Mouse (Mus musculus): ENCODE results near the gene Cers6. TPM values are rescaled to one million over a fixed set of nuclear protein-coding genes. Genes with fewer than 3 reads are reported as not detected.
A peak's percentile ranks its signal among the peaks of the same experiment; 100 is the strongest.

Gene Cers6
- polyA plus RNA-seq, 1 experiment from 2014 or later, result 21.5 TPM

- H3K27ac ChIP-seq (ENCODE audit: low read depth, low read length), result no peak overlapping the region
- no peak overlapping the region for H3K4me3 ChIP-seq (ENCODE audit: low read depth, low read length)
- H3K4me2 ChIP-seq (replicated peaks; ENCODE audit: low read depth), result no peak overlapping the region
- H3K27me3 ChIP-seq (replicated peaks; ENCODE audit: control insufficient read depth, insufficient read depth, low read length), result no peaks in the 10 kb centered on the region
- ATAC-seq, result no peak
- TF ChIP-seq CTCF (IDR thresholded peaks at IDR 0.05; ENCODE audit: low read depth), result no peak
- no peaks in the 10 kb centered on the region for H3K4me1 ChIP-seq (replicated peaks; ENCODE audit: control insufficient read depth, insufficient read depth, low read length)
- H3K9me3 ChIP-seq (ENCODE audit: control insufficient read depth), result no peaks in the 10 kb centered on the region
- no peak overlapping the region for H3K9ac ChIP-seq (ENCODE audit: low read depth, low read length)
- H3K36me3 ChIP-seq (ENCODE audit: control insufficient read depth, insufficient read depth), result 0 out of 2 replicates have a peak, but pooled peaks cover under 1% of the 10 kb centered on the region
- 78% methylated on average over 6 of the region's 6 CpGs for WGBS
These were observed 114.0 kb downstream of the Cers6 start for GRCm38 (mm10) chr2:68975286-68975685.

GRCm38 (mm10) chr2:68975780-68976179 is 114.5 kb downstream of the Cers6 start:
- 71% methylated on average over 6 of the region's 6 CpGs for WGBS

GRCm38 (mm10) chr2:68978244-68978643 is 117.0 kb downstream of the Cers6 start:
- no peak overlapping the region for H3K27ac ChIP-seq (ENCODE audit: low read depth, low read length)
- no peak overlapping the region for H3K9ac ChIP-seq (ENCODE audit: low read depth, low read length)
- no peaks in the 10 kb centered on the region for H3K27me3 ChIP-seq (replicated peaks; ENCODE audit: control insufficient read depth, insufficient read depth, low read length)
- WGBS, result 56% methylated on average over 9 of the region's 9 CpGs
- no peak overlapping the region for H3K4me3 ChIP-seq (ENCODE audit: low read depth, low read length)
- no peaks in the 10 kb centered on the region for H3K36me3 ChIP-seq (ENCODE audit: control insufficient read depth, insufficient read depth)
- H3K4me1 ChIP-seq (replicated peaks; ENCODE audit: control insufficient read depth, insufficient read depth, low read length), result no peaks in the 10 kb centered on the region
- no peak overlapping the region for H3K4me2 ChIP-seq (replicated peaks; ENCODE audit: low read depth)
- TF ChIP-seq CTCF (IDR thresholded peaks at IDR 0.05; ENCODE audit: low read depth), result no peak
- ATAC-seq, result no peak
- H3K9me3 ChIP-seq (ENCODE audit: control insufficient read depth), result no peaks in the 10 kb centered on the region

More at GRCm38 (mm10) chr2:68975780-68976179, 114.5 kb downstream of the Cers6 start:
- no peak overlapping the region for H3K9ac ChIP-seq (ENCODE audit: low read depth, low read length)
- no peaks in the 10 kb centered on the region for H3K9me3 ChIP-seq (ENCODE audit: control insufficient read depth)
- no peaks in the 10 kb centered on the region for H3K4me1 ChIP-seq (replicated peaks; ENCODE audit: control insufficient read depth, insufficient read depth, low read length)
- no peaks in the 10 kb centered on the region for H3K36me3 ChIP-seq (ENCODE audit: control insufficient read depth, insufficient read depth)
- no peak overlapping the region for H3K4me2 ChIP-seq (replicated peaks; ENCODE audit: low read depth)
- ATAC-seq, result no peak
- no peak for TF ChIP-seq CTCF (IDR thresholded peaks at IDR 0.05; ENCODE audit: low read depth)
- no peak overlapping the region for H3K27ac ChIP-seq (ENCODE audit: low read depth, low read length)
- no peak overlapping the region for H3K4me3 ChIP-seq (ENCODE audit: low read depth, low read length)
- H3K27me3 ChIP-seq (replicated peaks; ENCODE audit: control insufficient read depth, insufficient read depth, low read length), result no peaks in the 10 kb centered on the region

GRCm38 (mm10) chr2:68978660-68979604 is 117.7 kb downstream of the Cers6 start:
- 53% methylated on average over 12 of the region's 12 CpGs for WGBS
- H3K36me3 ChIP-seq (ENCODE audit: control insufficient read depth, insufficient read depth), result no peaks in the 10 kb centered on the region
- no peak overlapping the region for H3K9ac ChIP-seq (ENCODE audit: low read depth, low read length)
- 0 out of 2 replicates have a peak overlapping the region, but pooled peaks have one; percentile 52 for H3K27ac ChIP-seq (ENCODE audit: low read depth, low read length)
- H3K27me3 ChIP-seq (replicated peaks; ENCODE audit: control insufficient read depth, insufficient read depth, low read length), result no peaks in the 10 kb centered on the region
- no peaks in the 10 kb centered on the region for H3K4me1 ChIP-seq (replicated peaks; ENCODE audit: control insufficient read depth, insufficient read depth, low read length)
- no peak for TF ChIP-seq CTCF (IDR thresholded peaks at IDR 0.05; ENCODE audit: low read depth)
- no peak overlapping the region for H3K4me2 ChIP-seq (replicated peaks; ENCODE audit: low read depth)
- no peak overlapping the region for H3K4me3 ChIP-seq (ENCODE audit: low read depth, low read length)
- H3K9me3 ChIP-seq (ENCODE audit: control insufficient read depth), result no peaks in the 10 kb centered on the region
- ATAC-seq, result peak; percentile 69

- no peak for TF ChIP-seq CTCF (IDR thresholded peaks at IDR 0.05; ENCODE audit: low read depth)
- H3K9me3 ChIP-seq (ENCODE audit: control insufficient read depth), result no peaks in the 10 kb centered on the region
- no peaks in the 10 kb centered on the region for H3K4me1 ChIP-seq (replicated peaks; ENCODE audit: control insufficient read depth, insufficient read depth, low read length)
- no peaks in the 10 kb centered on the region for H3K36me3 ChIP-seq (ENCODE audit: control insufficient read depth, insufficient read depth)
- H3K27ac ChIP-seq (ENCODE audit: low read depth, low read length), result no peak overlapping the region
- no peak overlapping the region for H3K4me3 ChIP-seq (ENCODE audit: low read depth, low read length)
- H3K9ac ChIP-seq (ENCODE audit: low read depth, low read length), result no peak overlapping the region
- ATAC-seq, result no peak
- H3K27me3 ChIP-seq (replicated peaks; ENCODE audit: control insufficient read depth, insufficient read depth, low read length), result no peaks in the 10 kb centered on the region
- no peak overlapping the region for H3K4me2 ChIP-seq (replicated peaks; ENCODE audit: low read depth)
- 64% methylated on average over 9 of the region's 9 CpGs for WGBS
These were observed 120.1 kb downstream of the Cers6 start for GRCm38 (mm10) chr2:68981302-68981701.

- no peaks in the 10 kb centered on the region for H3K36me3 ChIP-seq (ENCODE audit: control insufficient read depth, insufficient read depth)
- TF ChIP-seq CTCF (IDR thresholded peaks at IDR 0.05; ENCODE audit: low read depth), result no peak
- no peak overlapping the region for H3K9ac ChIP-seq (ENCODE audit: low read depth, low read length)
- ATAC-seq, result no peak
- H3K27ac ChIP-seq (ENCODE audit: low read depth, low read length), result no peak overlapping the region
- no peaks in the 10 kb centered on the region for H3K9me3 ChIP-seq (ENCODE audit: control insufficient read depth)
- H3K27me3 ChIP-seq (replicated peaks; ENCODE audit: control insufficient read depth, insufficient read depth, low read length), result no peaks in the 10 kb centered on the region
- no peak overlapping the region for H3K4me3 ChIP-seq (ENCODE audit: low read depth, low read length)
- no peaks in the 10 kb centered on the region for H3K4me1 ChIP-seq (replicated peaks; ENCODE audit: control insufficient read depth, insufficient read depth, low read length)
- WGBS, result 52% methylated on average over 11 of the region's 11 CpGs
- H3K4me2 ChIP-seq (replicated peaks; ENCODE audit: low read depth), result no peak overlapping the region
These were observed 120.6 kb downstream of the Cers6 start for GRCm38 (mm10) chr2:68981756-68982409.
